Mouse (Mus musculus): ENCODE measurements around the gene Tmem198.
A peak's percentile ranks its signal among the peaks of the same experiment; 100 is the strongest.

- TF ChIP-seq CTCF (IDR thresholded peaks at IDR 0.05) (no peak), EP300 (IDR thresholded peaks at IDR 0.05) (peak; percentile 76)
These were observed 42.1 kb downstream of the Tmem198 start, which contains the start of gene Stk11ip for GRCm38 (mm10) chr1:75521321-75522031.
